Mouse (Mus musculus) midbrain, embryonic 10.5 days (tissue): ENCODE results near the gene Trmt13. TPM values are rescaled to one million over a fixed set of nuclear protein-coding genes. Genes with fewer than 3 reads are reported as not detected.
"Not testable (repeated sequence)": the region's sequence is repeated elsewhere in the genome, so short reads cannot be mapped to it uniquely, and the experiment has no call there.

Experiments used
- DNase-seq: peaks from one replicate; pipeline ENCODE4 v3.0.0-alpha.2; 2017; ENCODE audit warnings: low spot score
- H3K27ac ChIP-seq: fragments of 300-500 bp; sonication (generic); replicated peaks from 2 replicates; pipeline ENCODE4 v1.5.1; 2016; ENCODE audit warnings: mild to moderate bottlenecking
- H3K27me3 ChIP-seq: fragments of 300-500 bp; sonication (generic); 2 replicates; pipeline ENCODE4 v1.6.1; 2016; ENCODE audit warnings: low read depth, mild to moderate bottlenecking; ENCODE audit not compliant: poor library complexity, severe bottlenecking
- H3K36me3 ChIP-seq: fragments of 300-500 bp; sonication (generic); 2 replicates; pipeline ENCODE4 v1.6.1; 2016; ENCODE audit warnings: mild to moderate bottlenecking, moderate library complexity
- H3K4me1 ChIP-seq: fragments of 300-500 bp; sonication (generic); 2 replicates; pipeline ENCODE4 v1.6.1; 2016
- H3K4me3 ChIP-seq: fragments of 300-500 bp; sonication (generic); 2 replicates; pipeline ENCODE4 v1.5.1; 2016; ENCODE audit warnings: mild to moderate bottlenecking, moderate library complexity
- H3K9me3 ChIP-seq: fragments of 300-500 bp; sonication (generic); replicated peaks from 2 replicates; pipeline ENCODE4 v1.6.1; 2016; ENCODE audit warnings: mild to moderate bottlenecking
- WGBS: fragments of 180-500 bp; shearing (Covaris S2); methylation state at CpG from one replicate; pipeline ENCODE4 v1.1.7; 2016; 5-methylcytosine and 5-hydroxymethylcytosine counted together
- polyA plus RNA-seq: library from polyadenylated mRNA; unstranded; fragments of >200 nt; fragmentation: Nextera tagmentation; extraction: Ambion mirVana; gene quantifications from 2 replicates; pipeline ENCODE4 v1.2.1, GENCODE M21; 2016

Trmt13 gene
- polyA plus RNA-seq, 1 experiment from 2014 or later: 25.0 TPM

GRCm38 (mm10) chr3:116563095-116563492, 51.3 kb downstream of the Trmt13 start:
- 88% methylated on average over 7 of the region's 7 CpGs for WGBS
- Histone ChIP-seq H3K4me3 (no peak overlapping the region), H3K27me3 (no peaks in the 10 kb centered on the region), H3K4me1 (no peaks in the 10 kb centered on the region), H3K9me3 (peaks cover 7% of the 10 kb centered on the region; the same call in 1 of the 2 replicates), H3K27ac (no peak overlapping the region), H3K36me3 (no peaks in the 10 kb centered on the region)
- no peak for DNase-seq

GRCm38 (mm10) chr3:116562408-116563094, 51.8 kb downstream of the Trmt13 start, which contains the start of gene Lrrc39:
TSS of gene Lrrc39 (plus strand) at chr3:116562973.
- Histone ChIP-seq H3K27ac (no peak within 1 kb of the TSS), H3K4me3 (no peak within 1 kb of the TSS), H3K27me3 (no peaks in the 10 kb centered on the region), H3K9me3 (peaks cover 7% of the 10 kb centered on the region; the same call in 1 of the 2 replicates), H3K36me3 (no peaks in the 10 kb centered on the region), H3K4me1 (no peaks in the 10 kb centered on the region)
- 87% methylated on average over 7 of the region's 7 CpGs for WGBS
- DNase-seq: no peak

GRCm38 (mm10) chr3:116561315-116561714, 53.1 kb downstream of the Trmt13 start:
- not testable (repeated sequence) for H3K9me3 ChIP-seq, DNase-seq, H3K36me3 ChIP-seq, H3K4me3 ChIP-seq, H3K27ac ChIP-seq, H3K4me1 ChIP-seq, H3K27me3 ChIP-seq
- 95% methylated on average over 14 of the region's 14 CpGs for WGBS

GRCm38 (mm10) chr3:116551362-116551761, 63.0 kb downstream of the Trmt13 start:
- 95% methylated on average over 5 of the region's 5 CpGs for WGBS
- no peak overlapping the region for H3K27ac ChIP-seq
- no peak for DNase-seq

GRCm38 (mm10) chr3:116547430-116547829, 67.0 kb downstream of the Trmt13 start:
- Histone ChIP-seq H3K27me3 (no peaks in the 10 kb centered on the region), H3K36me3 (peaks cover 74% of the 10 kb centered on the region), H3K4me1 (no peaks in the 10 kb centered on the region), H3K27ac (no peak overlapping the region), H3K9me3 (no peaks in the 10 kb centered on the region), H3K4me3 (no peak overlapping the region)
- DNase-seq: no peak
- 95% methylated on average over 5 of the region's 5 CpGs for WGBS

More at GRCm38 (mm10) chr3:116551362-116551761, 63.0 kb downstream of the Trmt13 start:
- Histone ChIP-seq H3K4me1 (no peaks in the 10 kb centered on the region), H3K9me3 (no peaks in the 10 kb centered on the region), H3K27me3 (no peaks in the 10 kb centered on the region), H3K4me3 (no peak overlapping the region), H3K36me3 (peaks cover 45% of the 10 kb centered on the region)

- H3K36me3 ChIP-seq: peaks cover 87% of the 10 kb centered on the region
- no peaks in the 10 kb centered on the region for H3K27me3 ChIP-seq
- DNase-seq: no peak
- no peaks in the 10 kb centered on the region for H3K4me1 ChIP-seq
- no peaks in the 10 kb centered on the region for H3K9me3 ChIP-seq
- no peak overlapping the region for H3K27ac ChIP-seq
- WGBS: 86% methylated on average over 3 of the region's 3 CpGs
- H3K4me3 ChIP-seq: no peak overlapping the region
Observed at GRCm38 (mm10) chr3:116542532-116542931, 71.9 kb downstream of the Trmt13 start.

- H3K36me3 ChIP-seq: peaks cover 86% of the 10 kb centered on the region
- no peaks in the 10 kb centered on the region for H3K27me3 ChIP-seq
- 89% methylated on average over 2 of the region's 2 CpGs for WGBS
- H3K4me1 ChIP-seq: no peaks in the 10 kb centered on the region
- no peak for DNase-seq
- no peak overlapping the region for H3K4me3 ChIP-seq
- no peaks in the 10 kb centered on the region for H3K9me3 ChIP-seq
- no peak overlapping the region for H3K27ac ChIP-seq
Observed at GRCm38 (mm10) chr3:116542070-116542469, 72.3 kb downstream of the Trmt13 start.

GRCm38 (mm10) chr3:116537200-116537573, 77.2 kb downstream of the Trmt13 start:
- WGBS: 57% methylated on average over 6 of the region's 6 CpGs
- H3K4me1 ChIP-seq: no peaks in the 10 kb centered on the region
- no peaks in the 10 kb centered on the region for H3K27me3 ChIP-seq
- peaks cover 88% of the 10 kb centered on the region for H3K36me3 ChIP-seq
- H3K27ac ChIP-seq: no peak overlapping the region
- DNase-seq: no peak
- no peak overlapping the region for H3K4me3 ChIP-seq
- no peaks in the 10 kb centered on the region for H3K9me3 ChIP-seq

GRCm38 (mm10) chr3:116536428-116537199, 77.8 kb downstream of the Trmt13 start:
- H3K4me3 ChIP-seq: no peak overlapping the region
- no peaks in the 10 kb centered on the region for H3K9me3 ChIP-seq
- DNase-seq: no peak
- no peak overlapping the region for H3K27ac ChIP-seq
- 73% methylated on average over 16 of the region's 16 CpGs for WGBS
- H3K36me3 ChIP-seq: peaks cover 82% of the 10 kb centered on the region
- H3K4me1 ChIP-seq: no peaks in the 10 kb centered on the region
- no peaks in the 10 kb centered on the region for H3K27me3 ChIP-seq

Other genes starting within 250 kb of the Trmt13 start
- 16.9 and 18.4 TPM in 2 replicates for gene Cdc14a, start 190.6 kb downstream of the Trmt13 start, polyA plus RNA-seq
- gene Rtca, start 106.4 kb downstream of the Trmt13 start, polyA plus RNA-seq: 122 and 126 TPM in 2 replicates
- gene Dbt, start 101.5 kb downstream of the Trmt13 start, polyA plus RNA-seq: 11.4 and 12.4 TPM in 2 replicates
- 0.56 and 0.63 TPM in 2 replicates for gene Lrrc39, start 51.6 kb downstream of the Trmt13 start, polyA plus RNA-seq
- 37.3 and 39.5 TPM in 2 replicates for gene Sass6, start 19.6 kb downstream of the Trmt13 start, polyA plus RNA-seq
- gene Mfsd14a, start 48.1 kb upstream of the Trmt13 start, polyA plus RNA-seq: 81.4 and 82.5 TPM in 2 replicates
- gene Gm43191, start 66.7 kb upstream of the Trmt13 start, polyA plus RNA-seq: not detected in 2 replicates
- 7.3 and 8.3 TPM in 2 replicates for gene Slc35a3, start 98.2 kb upstream of the Trmt13 start, polyA plus RNA-seq
- 9.0 and 12.0 TPM in 2 replicates for gene Agl, start 193.6 kb upstream of the Trmt13 start, polyA plus RNA-seq
- gene Frrs1, start 244.9 kb upstream of the Trmt13 start, polyA plus RNA-seq: 8.5 and 11.5 TPM in 2 replicates